In the genomic region with DNA sequence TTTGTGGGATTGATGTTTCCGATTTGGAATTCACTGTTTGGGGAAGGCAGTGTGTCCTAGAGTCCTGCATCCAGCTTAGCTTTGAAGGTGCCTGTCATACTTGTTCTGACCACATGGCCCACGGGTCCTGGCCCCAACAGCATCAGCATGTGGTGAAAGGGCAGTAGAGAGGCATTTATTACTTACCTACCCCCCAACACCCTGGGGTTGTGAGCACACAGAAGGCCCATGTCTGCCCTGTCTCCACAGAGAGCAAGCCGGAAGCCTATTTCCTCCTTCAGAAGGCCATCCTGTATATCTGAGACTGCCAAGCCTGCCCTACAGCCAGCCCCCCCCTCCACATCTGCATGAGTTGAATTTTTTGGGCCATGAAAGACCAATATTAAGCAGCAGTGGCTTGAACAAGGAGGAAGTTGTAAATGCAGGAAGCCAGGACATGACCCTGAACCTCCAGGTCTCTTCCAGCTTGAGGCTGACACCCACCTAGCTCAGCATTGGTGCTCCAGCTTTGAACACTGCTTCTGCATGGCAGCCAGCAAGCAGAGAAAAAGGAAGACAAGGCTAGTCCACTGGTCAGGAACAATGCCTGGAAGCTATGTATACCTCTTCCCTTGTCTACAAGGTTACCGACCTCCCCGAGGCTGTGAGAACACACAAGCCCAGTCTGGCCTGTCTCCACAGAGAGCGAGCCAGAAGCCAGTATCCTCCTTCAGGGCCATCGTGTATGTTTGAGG, we compare ENCODE assay signal across 9 mouse cellular contexts. TPM values are rescaled to one million over a fixed set of nuclear protein-coding genes. Genes with fewer than 3 reads are reported as not detected.
DNase-seq lines count a peak whose midpoint lies in the region; ATAC-seq and TF ChIP-seq lines count a peak whose summit lies in the region.
"Had no signal": no experiment of that assay in that cellular context is flagged by ENCODE, and none has a peak within 500 bp of the region (broad histone marks: within the 10 kb centered on the region; RNA-seq: fewer than 3 reads in every experiment).

No protein-coding gene starts in this region.

- H3K9ac ChIP-seq in lung, embryonic 15.5 days = no peak overlapping the region

- no peaks in the 10 kb centered on the region for H3K36me3 ChIP-seq in lung, embryonic 15.5 days
- no peaks in the 10 kb centered on the region for H3K36me3 ChIP-seq in small intestine, adult 2 months (ENCODE audit: control insufficient read depth, insufficient read depth, low read length)

- TF ChIP-seq POLR2A in small intestine, adult 2 months (IDR thresholded peaks at IDR 0.05; ENCODE audit: low read depth, low read length) = no peak

- peaks cover 43% of the 10 kb centered on the region for H3K4me1 ChIP-seq in lung, embryonic 15.5 days
- peaks cover 31% of the 10 kb centered on the region for H3K4me1 ChIP-seq in small intestine, adult 2 months (ENCODE audit: control insufficient read depth, insufficient read depth, insufficient read length, low read length)

- no peak overlapping the region for H3K4me3 ChIP-seq in lung, embryonic 15.5 days
- no peak overlapping the region for H3K4me3 ChIP-seq in small intestine, adult 2 months (ENCODE audit: low read depth, low read length)

- H3K27me3 ChIP-seq in lung, embryonic 15.5 days = no peaks in the 10 kb centered on the region
- H3K27me3 ChIP-seq in small intestine, adult 2 months (ENCODE audit: control insufficient read depth, insufficient read depth, low read length) = no peaks in the 10 kb centered on the region

- WGBS in lung, embryonic 15.5 days = 60% methylated on average over 7 of the region's 7 CpGs
- 78% methylated on average over 7 of the region's 7 CpGs for WGBS in small intestine, adult 2 months

- peak overlapping the region; percentile 73 for H3K27ac ChIP-seq in lung, embryonic 15.5 days
- H3K27ac ChIP-seq in small intestine, adult 2 months (ENCODE audit: insufficient read depth, low read depth, low read length) = peak overlapping the region; percentile 64

- no peak overlapping the region for H3K4me2 ChIP-seq in lung, embryonic 15.5 days

- DNase-seq in adrenal gland, postnatal 14 days = peak; percentile 29
- no peak for DNase-seq in adrenal gland, adult 8-10 months
- no peak for DNase-seq in lung, postnatal 25 days (ENCODE audit: low spot score)
- peak; percentile 41 to 55 for DNase-seq in kidney, postnatal 36 days
- DNase-seq in testis, postnatal 10 days (ENCODE audit: low spot score) = no peak
- DNase-seq in embryo, embryonic 10 days (ENCODE audit: low spot score) = no peak
- DNase-seq: gastrocnemius, postnatal 25 days had no signal

- H3K9me3 ChIP-seq in lung, embryonic 15.5 days = no peaks in the 10 kb centered on the region

- no peak for TF ChIP-seq CTCF in small intestine, adult 2 months (IDR thresholded peaks at IDR 0.05; ENCODE audit: extremely low read depth, insufficient read length, insufficient replicate concordance, low read depth, low read length)

- no peak; the same call in 1 of the 2 replicates for ATAC-seq in lung, embryonic 15.5 days (ENCODE audit: borderline replicate concordance, extremely low read depth, low FRiP score, low TSS enrichment)

RNA-seq across cellular contexts. Expression of a gene that starts 53.5 kb away (rescaled TPM):
- 16.7 and 17.5 TPM in 2 replicates for total RNA-seq in adrenal gland, postnatal 14 days (2021)
- total RNA-seq in adrenal gland, adult 8-10 months (2022) = 10 to 100 TPM; 19.6 to 26.0 (median 22.7) TPM
- 21.9 and 23.6 TPM in 2 replicates for polyA plus RNA-seq in lung, embryonic 15.5 days (2015; fragmentation: Nextera tagmentation; extraction: Ambion mirVana)
- polyA plus RNA-seq in small intestine, adult 2 months (2012; rRNA removed) = 3.8 and 5.3 TPM in 2 replicates

Comparison
In these comparisons a context has a peak if more than half of its experiments do, and no peak if none do; other contexts are left out.
1. DNase-seq: peak in adrenal gland, postnatal 14 days (single experiment) and kidney, postnatal 36 days (2 of 2); none in adrenal gland, adult 8-10 months (single experiment), lung, postnatal 25 days (single experiment), testis, postnatal 10 days (single experiment) and embryo, embryonic 10 days (single experiment).